Mouse (Mus musculus): ENCODE results near the gene Zfp874a. TPM values are rescaled to one million over a fixed set of nuclear protein-coding genes. Genes with fewer than 3 reads are reported as not detected.

Zfp874a gene
- polyA plus RNA-seq, 1 experiment, result 1.4 TPM

Other genes with a start within 250 kb of the Zfp874a start
- 0.20 TPM for gene Zfp458, start 173.2 kb downstream of the Zfp874a start, polyA plus RNA-seq (2012; fragmentation: generic; extraction: Trizol)
- gene Zfp457, start 145.1 kb downstream of the Zfp874a start, polyA plus RNA-seq (2012; fragmentation: generic; extraction: Trizol), result 0.10 TPM
- 0.48 TPM for gene Zfp595, start 119.1 kb downstream of the Zfp874a start, polyA plus RNA-seq (2012; fragmentation: generic; extraction: Trizol)
- gene Gm28044, start 91.1 kb downstream of the Zfp874a start, polyA plus RNA-seq (2012; fragmentation: generic; extraction: Trizol), result 1.3 TPM
- gene Zfp953, start 91.0 kb downstream of the Zfp874a start, polyA plus RNA-seq (2012; fragmentation: generic; extraction: Trizol), result 0.12 TPM
- gene Gm28041, start 75.9 kb downstream of the Zfp874a start, polyA plus RNA-seq (2012; fragmentation: generic; extraction: Trizol), result 1.0 TPM
- gene Zfp456, start 75.8 kb downstream of the Zfp874a start, polyA plus RNA-seq (2012; fragmentation: generic; extraction: Trizol), result 0.04 TPM
- 1.1 TPM for gene Zfp429, start 51.8 kb downstream of the Zfp874a start, polyA plus RNA-seq (2012; fragmentation: generic; extraction: Trizol)
- not detected for gene Zfp459, start 30.2 kb downstream of the Zfp874a start, polyA plus RNA-seq (2012; fragmentation: generic; extraction: Trizol)
- 1.8 TPM for gene Zfp874b, start 32.6 kb upstream of the Zfp874a start, polyA plus RNA-seq (2012; fragmentation: generic; extraction: Trizol)
- 1.6 TPM for gene Zfp58, start 48.9 kb upstream of the Zfp874a start, polyA plus RNA-seq (2012; fragmentation: generic; extraction: Trizol)
- gene Gm26965, start 74.5 kb upstream of the Zfp874a start, polyA plus RNA-seq (2012; fragmentation: generic; extraction: Trizol), result not detected
- 18.0 TPM for gene Zfp87, start 74.6 kb upstream of the Zfp874a start, polyA plus RNA-seq (2012; fragmentation: generic; extraction: Trizol)
- 0.68 TPM for gene Zfp748, start 102.2 kb upstream of the Zfp874a start, polyA plus RNA-seq (2012; fragmentation: generic; extraction: Trizol)
- gene Zfp729b, start 158.1 kb upstream of the Zfp874a start, polyA plus RNA-seq (2012; fragmentation: generic; extraction: Trizol), result 0.86 TPM
- gene Gm49345, start 186.1 kb upstream of the Zfp874a start, polyA plus RNA-seq (2012; fragmentation: generic; extraction: Trizol), result 0.30 TPM
- gene Zfp729a, start 186.2 kb upstream of the Zfp874a start, polyA plus RNA-seq (2012; fragmentation: generic; extraction: Trizol), result 0.88 TPM
- 0.52 TPM for gene Zfp738, start 235.4 kb upstream of the Zfp874a start, polyA plus RNA-seq (2012; fragmentation: generic; extraction: Trizol)

Data from myocyte (in vitro differentiated cells).